Mouse (Mus musculus) C2C12 (cell line): ENCODE measurements at regions not wholly inside any gene's neighbourhood (a gene's known extent, or its start where the extent isn't known, plus 50 kb on each side); places are given as distances from the start of the nearest gene placed in this dataset.

Experiments used
- CEBPB ChIP-seq: IDR thresholded peaks from one replicate; pipeline ENCODE4 v1.6.1; 2011; ENCODE audit warnings: low read depth, mild to moderate bottlenecking, control low read depth, moderate library complexity
- CTCF ChIP-seq: IDR thresholded peaks from one replicate; pipeline ENCODE4 v1.5.1; 2011; ENCODE audit not compliant: control insufficient read depth, insufficient read depth, insufficient read length
- FOSL1 ChIP-seq: IDR thresholded peaks from one replicate; pipeline ENCODE4 v1.8.0; 2011; ENCODE audit warnings: mild to moderate bottlenecking, low read length; ENCODE audit not compliant: poor library complexity, insufficient read depth, severe bottlenecking
- MAX ChIP-seq: IDR thresholded peaks from one replicate; pipeline ENCODE4 v1.6.1; 2011; ENCODE audit warnings: mild to moderate bottlenecking, control low read depth
- MYOD1 ChIP-seq: IDR thresholded peaks from one replicate; pipeline ENCODE4 v1.6.1; 2011; ENCODE audit warnings: low read depth; ENCODE audit not compliant: control insufficient read depth, insufficient read length

DNA sequence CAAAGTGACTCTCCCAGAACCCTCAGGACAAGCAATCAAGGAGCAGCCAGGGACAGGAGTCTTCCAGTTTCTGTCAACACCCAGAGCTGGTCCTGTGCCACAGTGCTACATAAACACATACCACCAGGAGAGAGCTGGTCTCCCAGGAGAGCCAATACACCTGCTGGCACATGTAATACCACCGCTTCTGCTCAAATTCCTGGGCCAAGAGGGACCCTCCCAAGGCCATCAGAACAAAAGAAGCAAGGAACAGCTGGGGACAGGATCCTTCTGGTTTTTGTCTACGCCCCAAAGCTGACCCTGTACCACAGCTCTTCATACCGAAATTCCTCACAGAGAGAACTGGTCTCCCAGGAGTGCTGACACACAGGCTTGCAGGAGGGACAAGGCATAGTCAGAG is 695.4 kb upstream of the Tbl1xr1 start:
- TF ChIP-seq MAX (no peak), CTCF (no peak), CEBPB (no peak), MYOD1 (no peak), FOSL1 (no peak)
